Mouse (Mus musculus) embryo, embryonic 11.5 days (tissue): ENCODE results near the gene Pigr.

ENCODE experiments used
- DNase-seq: peaks from one replicate; pipeline ENCODE4 v3.0.0-alpha.2; 2012; ENCODE audit warnings: low read depth, low spot score

Gene Pigr

GRCm38 (mm10) chr1:130826448-130826847, at the start of gene Pigr:
Gene Pigr, plus strand, starts transcription at chr1:130826684.
- no peak for DNase-seq

GRCm38 (mm10) chr1:130779867-130780266, 46.6 kb upstream of the Pigr start:
- DNase-seq, result no peak

DNA sequence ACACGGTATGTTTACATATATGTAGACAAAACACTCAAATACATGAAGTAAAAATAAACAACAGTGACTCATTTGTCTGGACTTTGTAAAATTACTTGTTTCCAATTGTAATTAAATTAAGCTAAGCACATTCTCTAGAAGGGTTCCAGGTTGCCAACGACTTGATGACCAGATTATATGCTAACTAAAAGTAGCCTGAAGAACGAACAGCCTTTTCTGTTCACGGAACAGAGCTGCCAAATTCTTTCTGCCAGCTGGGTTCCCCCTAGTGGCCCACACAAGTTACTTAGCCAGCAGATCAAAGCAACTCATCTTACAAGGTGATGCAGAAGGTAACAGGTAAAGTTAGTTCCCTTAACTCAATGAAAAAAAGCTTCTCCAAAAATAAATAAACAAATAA, 42.4 kb upstream of the Pigr start:
- DNase-seq, result no peak

DNA sequence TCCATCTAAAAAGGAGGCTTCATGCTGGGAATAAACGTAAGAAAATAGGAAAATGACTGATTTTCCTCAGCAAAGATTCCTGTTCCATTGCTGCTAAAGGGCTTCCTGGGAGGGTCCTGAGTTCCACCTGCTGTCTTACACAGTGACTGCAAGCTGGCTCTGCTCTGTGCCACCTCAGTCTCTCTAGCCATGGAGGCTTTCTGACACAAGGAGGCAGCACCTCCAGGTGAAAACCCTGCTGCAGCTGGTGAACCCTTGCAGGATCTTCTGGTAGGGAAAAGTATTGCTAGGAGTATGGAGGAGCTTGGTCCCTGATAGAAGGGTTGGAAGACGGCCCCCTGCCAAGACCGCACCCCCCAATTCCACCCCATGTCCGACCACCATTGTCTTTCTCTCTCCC, 39.5 kb upstream of the Pigr start:
- no peak for DNase-seq

DNA sequence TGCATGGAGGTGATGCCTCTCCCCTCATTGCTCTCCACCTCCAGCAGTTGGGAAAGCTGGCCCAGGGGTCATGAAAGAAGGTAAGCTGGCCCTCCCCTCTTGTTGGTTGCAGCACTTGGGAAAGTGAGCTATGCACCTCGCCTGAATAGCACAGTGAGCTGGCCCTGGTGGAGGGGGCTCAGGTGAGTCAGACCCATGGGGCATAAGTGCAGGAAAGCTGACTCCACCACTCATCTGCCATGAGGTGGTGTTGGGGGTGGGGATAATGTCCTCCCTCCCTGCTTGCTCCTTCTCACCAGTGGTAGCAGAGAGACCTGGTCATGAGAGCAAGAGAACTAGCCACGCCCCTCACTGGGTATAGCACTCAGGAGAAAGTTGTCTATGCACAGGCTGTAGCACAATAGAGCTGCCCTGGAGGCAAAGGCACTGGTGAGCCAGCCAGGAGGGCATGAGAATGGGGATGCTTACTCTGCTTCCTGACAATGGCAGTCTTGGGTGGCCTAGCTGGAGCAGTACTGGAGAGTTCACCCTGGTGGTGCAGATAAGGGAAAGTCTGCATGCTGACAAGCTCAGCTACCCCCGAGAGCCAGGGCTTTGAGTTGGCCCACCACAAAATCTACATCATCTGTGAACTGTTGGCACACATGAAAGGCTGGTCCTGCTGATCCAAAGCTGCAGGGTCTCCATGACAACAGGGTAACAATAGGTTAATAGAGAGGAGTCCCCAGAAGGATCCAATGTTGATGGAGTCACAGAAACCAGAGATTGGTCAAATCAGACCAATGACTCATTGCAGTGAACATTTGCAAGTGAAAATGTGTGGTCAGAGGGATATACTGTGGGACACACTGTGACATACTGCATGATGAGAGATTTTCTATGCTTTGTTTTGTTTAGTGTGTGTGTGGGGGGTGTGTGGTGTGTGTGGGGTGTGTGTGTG, 36.7 kb upstream of the Pigr start:
- no peak for DNase-seq

DNA sequence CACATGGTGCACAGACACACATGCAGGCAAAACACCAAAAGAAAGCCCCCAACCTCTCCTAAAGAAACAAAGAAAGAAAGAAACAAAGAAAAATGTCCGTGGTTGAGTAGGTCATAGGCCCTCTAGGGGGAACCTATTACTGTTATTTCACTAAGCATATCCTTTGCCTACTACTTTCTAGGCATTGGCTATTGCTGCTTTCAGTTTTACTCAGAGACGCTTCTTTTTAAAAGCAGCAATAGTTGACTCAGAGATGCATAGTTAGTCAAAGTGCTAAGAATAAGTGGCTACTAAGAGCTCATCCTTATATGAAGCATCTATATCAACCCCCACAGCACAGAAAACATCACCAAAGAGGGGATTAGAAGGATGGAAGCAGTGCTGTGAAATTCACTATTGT, 31.2 kb upstream of the Pigr start:
- DNase-seq, result no peak

DNA sequence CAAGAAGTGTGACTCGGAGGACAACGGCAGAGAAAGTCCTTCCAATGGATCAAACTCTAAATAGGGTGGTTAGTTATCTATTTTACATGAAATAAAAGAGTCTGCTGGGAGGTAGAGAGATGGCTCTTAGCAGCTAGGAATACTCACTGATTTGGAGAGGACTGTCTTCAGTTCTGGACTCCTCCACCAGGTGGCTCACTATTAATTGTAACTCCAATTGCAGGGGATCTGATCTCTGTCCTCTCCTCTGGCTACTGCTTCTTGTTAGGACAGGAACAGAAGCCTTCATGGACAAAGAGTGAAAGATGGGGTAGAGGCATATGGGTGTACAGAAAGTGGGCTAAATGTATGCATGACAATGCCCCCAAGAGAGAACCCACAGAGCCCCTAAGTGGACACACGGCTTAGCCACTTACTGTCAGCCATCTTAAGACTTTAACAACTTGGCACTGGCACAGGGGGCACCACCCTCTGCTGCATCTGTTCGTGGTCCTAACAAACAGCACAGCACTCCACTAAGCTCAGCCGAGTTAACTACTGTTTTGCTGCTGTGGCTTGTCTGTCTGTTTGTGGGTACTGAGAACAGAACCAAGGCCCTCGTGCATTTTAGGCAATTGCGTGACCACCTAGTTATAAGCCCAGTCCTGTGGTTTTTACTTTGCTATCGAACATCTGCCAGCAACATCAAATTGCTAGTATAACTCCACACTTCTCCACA, 29.4 kb upstream of the Pigr start:
- DNase-seq, result no peak

- no peak for DNase-seq
Measured at GRCm38 (mm10) chr1:130798037-130798436, 28.4 kb upstream of the Pigr start.

GRCm38 (mm10) chr1:130798551-130798950, 27.9 kb upstream of the Pigr start:
- no peak for DNase-seq

DNA sequence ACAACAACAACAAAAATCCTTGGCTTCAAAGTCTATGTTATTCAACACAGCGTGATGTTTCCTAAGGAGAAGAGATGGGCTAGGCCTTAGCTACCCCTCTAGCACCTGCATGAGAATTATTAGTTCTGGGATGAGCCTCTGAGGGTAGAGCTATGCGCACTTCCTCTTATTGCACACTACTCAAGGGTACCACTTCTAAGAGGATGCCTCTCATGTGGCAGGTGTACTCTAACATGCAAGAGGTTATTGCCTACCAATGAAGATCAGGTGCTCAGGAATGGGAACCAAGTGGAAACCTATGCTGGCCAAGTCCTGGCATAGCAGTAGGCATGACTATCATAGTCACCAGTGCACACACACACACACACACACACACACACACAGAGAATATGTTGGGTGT, 27.1 kb upstream of the Pigr start:
- no peak for DNase-seq

DNA sequence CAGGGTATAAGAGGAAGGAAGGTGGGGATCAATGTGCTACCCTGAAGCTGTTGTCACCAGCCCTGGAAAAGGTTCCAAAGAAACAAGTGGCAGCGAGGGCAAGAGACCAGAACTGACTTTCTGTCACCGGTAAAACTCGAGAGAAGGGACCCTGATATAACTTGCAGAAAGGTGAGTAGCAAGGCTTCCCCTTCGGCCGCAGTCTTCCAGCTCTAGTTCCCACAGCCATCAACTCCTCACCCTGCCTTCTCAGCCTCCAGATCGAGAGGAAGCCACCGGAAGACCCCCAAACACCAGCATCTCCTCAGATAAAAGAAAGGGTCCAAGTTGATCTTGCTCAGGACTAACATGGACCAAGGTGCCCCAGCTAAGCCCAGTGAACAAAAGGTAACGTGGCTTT, 25.9 kb upstream of the Pigr start, which contains the start of gene Fcamr:
Gene Fcamr, plus strand, starts transcription at position 301 of the 400 bp plus-strand sequence.
- DNase-seq, result no peak

DNA sequence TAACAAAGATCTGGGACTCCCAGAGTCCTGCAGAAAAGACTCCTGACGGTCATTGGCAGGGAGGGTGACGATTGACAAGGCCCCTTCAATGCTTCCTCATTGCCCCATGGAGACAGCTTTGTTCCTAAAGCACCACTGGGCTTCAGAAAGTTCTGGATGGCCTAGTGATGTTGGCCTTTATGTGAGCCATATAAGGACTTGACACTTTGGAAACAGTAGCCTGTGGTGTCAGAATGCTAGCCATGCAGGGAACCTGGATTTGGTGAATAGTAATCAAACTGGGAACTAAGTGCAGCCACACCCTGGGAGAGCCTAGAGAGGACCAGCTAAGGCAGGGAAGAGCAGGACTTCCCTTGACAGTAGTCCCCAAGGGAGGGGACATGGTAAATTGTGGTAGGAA, 25.0 kb upstream of the Pigr start:
- no peak for DNase-seq

DNA sequence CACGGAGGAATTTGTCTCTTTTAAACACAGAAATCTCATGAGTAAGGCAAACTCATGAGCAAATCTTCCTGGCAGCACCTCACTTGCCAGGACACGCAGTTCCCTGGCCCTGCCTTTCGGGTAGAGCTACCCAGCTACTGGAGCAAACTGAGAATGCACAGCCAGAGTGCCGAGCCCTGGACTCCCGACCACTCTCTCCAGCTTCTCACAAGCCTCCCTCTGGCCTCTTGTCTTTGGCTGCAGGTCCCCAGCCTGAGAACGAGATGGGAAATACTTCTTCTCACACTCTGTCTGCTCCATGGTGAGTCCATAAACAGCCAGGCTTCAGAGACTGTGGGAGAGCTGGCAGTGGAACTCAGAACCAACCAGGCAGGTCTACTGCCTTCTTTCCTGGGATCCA, 23.5 kb upstream of the Pigr start:
- DNase-seq, result no peak

DNA sequence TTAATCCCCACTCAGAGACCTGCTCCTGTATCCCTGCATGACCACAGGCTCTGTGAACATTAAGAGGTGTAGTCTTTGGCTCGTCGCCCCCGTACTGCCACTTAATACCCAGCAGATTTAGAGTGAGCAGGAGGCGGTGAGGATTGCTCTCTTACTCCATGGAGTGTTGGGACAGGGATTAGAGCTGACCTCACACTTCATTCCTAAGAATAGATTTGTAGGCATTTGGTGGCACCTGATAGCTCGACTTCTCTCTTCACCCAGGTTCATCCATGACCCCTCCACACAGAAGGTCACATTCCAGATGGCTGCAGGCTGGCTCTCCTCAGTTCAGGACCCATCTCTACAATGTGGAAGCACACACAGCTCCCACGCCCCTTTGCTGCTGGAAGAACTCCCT, 22.2 kb upstream of the Pigr start:
- DNase-seq, result no peak

- DNase-seq, result no peak
Measured at GRCm38 (mm10) chr1:130810906-130811305, 15.6 kb upstream of the Pigr start.

GRCm38 (mm10) chr1:130811316-130811715, 15.2 kb upstream of the Pigr start:
- no peak for DNase-seq

DNA sequence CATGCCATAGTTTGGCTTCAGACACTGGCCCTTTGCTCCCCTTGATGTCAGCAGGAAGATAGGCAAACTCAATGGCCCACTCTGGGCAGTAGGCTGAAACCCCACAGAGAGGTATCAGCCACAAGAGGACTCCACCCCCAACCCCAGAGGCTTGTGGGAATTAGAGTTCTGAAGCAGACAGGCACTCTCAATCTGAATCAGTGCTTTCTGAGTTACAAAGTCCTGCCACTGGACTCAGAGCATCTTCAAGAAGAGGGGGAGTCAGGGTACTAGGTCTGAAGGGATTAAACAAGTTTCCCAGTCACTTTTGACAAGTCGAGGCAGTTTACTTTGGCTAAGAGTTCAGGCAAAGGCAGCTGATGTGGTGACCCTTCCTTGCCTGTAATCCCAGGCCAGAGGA, 6.7 kb upstream of the Pigr start:
- DNase-seq, result no peak

DNA sequence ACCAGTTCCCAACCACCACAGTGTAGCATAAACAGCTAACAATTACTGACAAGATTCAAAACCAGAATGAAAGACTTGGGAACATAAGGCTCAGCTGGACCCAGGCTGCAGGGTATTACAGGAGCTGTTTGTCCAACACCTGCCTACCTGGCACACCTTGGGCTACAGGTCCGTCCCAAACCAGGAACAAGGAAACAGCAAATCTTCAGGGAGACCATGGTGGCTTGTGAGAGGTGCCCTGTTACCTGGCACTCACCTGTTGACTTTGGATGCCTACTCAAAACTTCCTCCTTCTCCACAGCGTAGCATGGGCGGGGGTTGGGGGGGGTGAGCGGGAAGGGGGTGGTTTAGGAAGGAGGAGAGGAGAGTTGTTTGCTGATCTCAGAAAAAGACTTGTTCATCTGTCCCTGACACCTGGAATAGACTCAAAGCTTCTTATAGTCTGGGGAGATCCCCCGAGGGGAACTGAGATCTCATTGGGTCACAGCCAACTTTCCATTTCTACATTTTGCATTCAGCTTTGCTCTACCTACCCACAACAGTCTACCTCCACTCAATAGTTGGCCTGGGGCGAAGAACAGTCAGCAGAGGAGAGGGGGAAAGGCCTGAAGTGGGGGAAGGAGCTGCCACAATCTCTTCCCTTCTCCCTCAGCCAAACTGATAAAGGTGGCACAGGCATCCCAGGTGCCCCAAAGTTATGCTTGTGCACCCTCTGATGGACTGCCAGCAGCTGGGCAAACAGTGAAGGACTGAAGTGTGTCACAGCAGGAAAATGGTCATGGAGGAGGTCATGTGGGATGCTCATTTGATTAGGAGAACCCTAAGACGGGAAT, 6.0 kb upstream of the Pigr start:
- no peak for DNase-seq

GRCm38 (mm10) chr1:130821149-130821471, 5.4 kb upstream of the Pigr start:
- DNase-seq, result no peak

DNA sequence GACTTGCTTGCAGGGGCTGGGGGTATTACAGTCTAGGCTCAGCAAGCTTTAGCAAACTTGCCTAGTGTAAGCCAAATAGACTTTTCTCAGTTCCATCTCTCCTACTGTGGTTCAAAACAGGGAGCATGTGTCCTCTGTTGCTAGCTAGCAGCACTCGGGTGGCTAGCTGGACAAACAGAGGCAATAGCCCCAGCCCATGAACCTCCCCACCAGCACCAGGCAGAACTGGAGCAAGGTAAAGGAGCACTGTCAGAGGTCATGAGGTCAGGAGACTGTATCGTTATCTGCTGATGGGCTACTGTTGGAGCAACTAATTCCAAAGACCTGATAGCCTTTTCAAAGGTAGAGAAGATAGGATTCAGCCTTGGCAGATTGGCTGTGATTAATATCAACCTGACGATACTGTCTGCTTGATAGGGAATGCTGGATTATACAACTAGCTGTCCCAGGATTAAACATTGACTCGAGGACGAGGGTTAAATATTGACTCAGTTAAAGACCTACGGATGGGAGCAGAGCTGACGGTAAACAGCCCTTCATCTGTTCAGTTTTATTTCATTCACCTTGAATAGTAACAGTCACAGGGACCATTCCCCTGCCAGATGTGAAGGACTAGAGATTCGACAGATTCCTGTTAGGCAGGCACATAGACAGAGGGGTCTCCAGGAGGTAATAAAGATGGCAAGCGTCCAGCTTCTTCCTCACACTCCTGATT, 4.4 kb upstream of the Pigr start:
- no peak for DNase-seq

DNA sequence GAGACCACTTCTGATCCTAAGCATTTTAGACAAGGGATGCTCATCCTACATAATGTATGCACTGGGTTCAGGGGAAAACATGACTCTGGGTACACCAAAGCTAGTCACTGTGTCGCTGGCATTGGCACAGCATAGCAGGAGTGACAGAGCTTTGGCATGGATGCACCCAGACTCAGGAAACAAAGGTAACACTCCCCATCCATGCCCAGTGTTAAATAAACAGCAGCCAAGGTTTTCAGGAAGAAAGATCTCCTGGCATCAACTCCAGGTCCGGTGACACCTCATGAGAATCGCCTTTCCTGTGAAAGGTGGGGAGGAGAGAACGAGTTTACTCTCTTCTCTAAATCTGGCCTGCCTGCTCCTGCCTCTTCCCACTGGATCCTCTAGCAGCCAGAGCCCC, 2.2 kb downstream of the Pigr start:
- DNase-seq, result no peak
